Mouse (Mus musculus): Measurements from ENCODE around the gene Slamf9.

Slamf9 gene

GRCm38 (mm10) chr1:172513525-172514212, 38.5 kb downstream of the Slamf9 start:
- DNase-seq (ENCODE audit: low spot score in 2 of 2), result peak; percentile 31 to 67

GRCm38 (mm10) chr1:172514213-172514529, 39.0 kb downstream of the Slamf9 start:
- DNase-seq (ENCODE audit: low spot score in 2 of 2), result no peak

- DNase-seq (ENCODE audit: low spot score in 2 of 2), result no peak
These were observed 39.6 kb downstream of the Slamf9 start for GRCm38 (mm10) chr1:172514551-172515268.

- DNase-seq (ENCODE audit: low spot score in 2 of 2), result no peak
These were observed 40.2 kb downstream of the Slamf9 start for GRCm38 (mm10) chr1:172515396-172515795.

- DNase-seq (ENCODE audit: low spot score in 2 of 2), result no peak
These were observed 42.9 kb downstream of the Slamf9 start for GRCm38 (mm10) chr1:172518013-172518412.

GRCm38 (mm10) chr1:172519644-172520043, 44.5 kb downstream of the Slamf9 start:
- DNase-seq (ENCODE audit: low spot score in 2 of 2), result no peak

- DNase-seq (ENCODE audit: low spot score in 2 of 2), result peak; percentile 37 to 74
These were observed 45.6 kb downstream of the Slamf9 start, which contains the start of gene Cfap45 for GRCm38 (mm10) chr1:172520576-172521440. Gene Cfap45 (plus strand): TSS chr1:172520801.

- DNase-seq (ENCODE audit: low spot score in 2 of 2), result no peak
These were observed 47.4 kb downstream of the Slamf9 start for GRCm38 (mm10) chr1:172522524-172522923.

- DNase-seq (ENCODE audit: low spot score in 2 of 2), result no peak
These were observed 48.5 kb downstream of the Slamf9 start for GRCm38 (mm10) chr1:172523699-172524101.

GRCm38 (mm10) chr1:172525027-172525764, 50.0 kb downstream of the Slamf9 start:
- peak in 1 of 2 experiments; percentile 42 for DNase-seq (ENCODE audit: low spot score in 2 of 2)

- DNase-seq (ENCODE audit: low spot score in 2 of 2), result no peak
These were observed 50.8 kb downstream of the Slamf9 start for GRCm38 (mm10) chr1:172525971-172526370.

GRCm38 (mm10) chr1:172526380-172527081, 51.4 kb downstream of the Slamf9 start:
- peak in 1 of 2 experiments; percentile 52 for DNase-seq (ENCODE audit: low spot score in 2 of 2)

- no peak for DNase-seq (ENCODE audit: low spot score in 2 of 2)
These were observed 52.3 kb downstream of the Slamf9 start for GRCm38 (mm10) chr1:172527431-172527830.

All from spleen, postnatal 10 days (tissue).